10 mouse cellular contexts compared by ENCODE assay signal in genomic region chr2:25290101-25290815, GRCm38 (mm10). TPM values are rescaled to one million over a fixed set of nuclear protein-coding genes. Genes with fewer than 3 reads are reported as not detected.
DNase-seq lines count a peak whose midpoint lies in the region; ATAC-seq and TF ChIP-seq lines count a peak whose summit lies in the region.
"Had no signal": no experiment of that assay in that cellular context is flagged by ENCODE, and none has a peak within 500 bp of the region (broad histone marks: within the 10 kb centered on the region; RNA-seq: fewer than 3 reads in every experiment).

No protein-coding gene starts in this region.

- H3K9me3 ChIP-seq in E14TG2a.4 (ENCODE audit: low read length) = no peaks in the 10 kb centered on the region
- H3K9me3 ChIP-seq in embryonic facial prominence, embryonic 10.5 days = no peaks in the 10 kb centered on the region
- no peaks in the 10 kb centered on the region for H3K9me3 ChIP-seq in intestine, postnatal 0 days (ENCODE audit: control insufficient read depth)
- H3K9me3 ChIP-seq in lung, postnatal 0 days (ENCODE audit: low read length) = no peaks in the 10 kb centered on the region

- H3K4me1 ChIP-seq in E14TG2a.4 (replicated peaks; ENCODE audit: low read depth, low read length) = peaks cover 82% of the 10 kb centered on the region
- H3K4me1 ChIP-seq in embryonic facial prominence, embryonic 10.5 days = peaks cover 35% of the 10 kb centered on the region
- peaks cover 19% of the 10 kb centered on the region; the same call in 1 of the 2 replicates for H3K4me1 ChIP-seq in intestine, postnatal 0 days (replicated peaks; ENCODE audit: control insufficient read depth, insufficient read depth, low read length)
- peaks cover 25% of the 10 kb centered on the region for H3K4me1 ChIP-seq in lung, postnatal 0 days (ENCODE audit: insufficient read depth, low read depth, low read length)

- ATAC-seq in intestine, postnatal 0 days = no peak
- no peak for ATAC-seq in lung, postnatal 0 days

- H3K36me3 ChIP-seq in E14TG2a.4 (ENCODE audit: insufficient read depth, low read length) = peaks cover 27% of the 10 kb centered on the region
- peaks cover 15% of the 10 kb centered on the region for H3K36me3 ChIP-seq in embryonic facial prominence, embryonic 10.5 days (replicated peaks)
- H3K36me3 ChIP-seq in intestine, postnatal 0 days (ENCODE audit: control insufficient read depth, insufficient read depth) = peaks cover 2% of the 10 kb centered on the region; the same call in 1 of the 2 replicates
- 0 out of 2 replicates have a peak, but pooled peaks cover 5% of the 10 kb centered on the region for H3K36me3 ChIP-seq in lung, postnatal 0 days (ENCODE audit: insufficient read depth, low read length)

- DNase-seq in adrenal gland, postnatal 14 days = peak; percentile 53
- DNase-seq in adrenal gland, adult 8-10 months = no peak
- peak; percentile 40 for DNase-seq in embryonic facial prominence, embryonic 10.5 days (ENCODE audit: low spot score)
- DNase-seq in lung, postnatal 0 days (ENCODE audit: low spot score) = no peak
- peak; percentile 46 for DNase-seq in testis, postnatal 10 days (ENCODE audit: low spot score)
- no peak for DNase-seq in MN1 (ENCODE audit: low spot score)

- no peak for TF ChIP-seq CTCF in E14TG2a.4 (conservative IDR thresholded peaks at IDR 0.05; ENCODE audit: low read length)
- TF ChIP-seq CTCF in intestine, postnatal 0 days (IDR thresholded peaks at IDR 0.05; ENCODE audit: low read depth) = no peak
- TF ChIP-seq CTCF in lung, postnatal 0 days (IDR thresholded peaks at IDR 0.05) = no peak

- H3K4me3 ChIP-seq in E14TG2a.4 (replicated peaks; ENCODE audit: low read length) = peak overlapping the region; percentile 78
- peak overlapping the region; percentile 29 for H3K4me3 ChIP-seq in embryonic facial prominence, embryonic 10.5 days
- peak overlapping the region; percentile 42 for H3K4me3 ChIP-seq in intestine, postnatal 0 days (ENCODE audit: low read depth, low read length)
- peak overlapping the region; percentile 21 for H3K4me3 ChIP-seq in lung, postnatal 0 days (ENCODE audit: low read depth, low read length)

- H3K27ac ChIP-seq in embryonic facial prominence, embryonic 10.5 days (replicated peaks) = no peak overlapping the region
- no peak overlapping the region for H3K27ac ChIP-seq in intestine, postnatal 0 days (ENCODE audit: low read depth, low read length)
- no peak overlapping the region for H3K27ac ChIP-seq in lung, postnatal 0 days (ENCODE audit: low read length)
- H3K27ac ChIP-seq: macrophage had no signal

- 0 out of 2 replicates have a peak overlapping the region, but pooled peaks have one; percentile 17 for H3K9ac ChIP-seq in intestine, postnatal 0 days (ENCODE audit: low read depth, low read length)
- no peak overlapping the region for H3K9ac ChIP-seq in lung, postnatal 0 days (replicated peaks; ENCODE audit: low read depth)

- no peak for TF ChIP-seq EP300 in lung, postnatal 0 days (IDR thresholded peaks at IDR 0.05)

- peak overlapping the region; percentile 75 for H3K4me2 ChIP-seq in intestine, postnatal 0 days (replicated peaks; ENCODE audit: low read depth)
- H3K4me2 ChIP-seq in lung, postnatal 0 days (replicated peaks; ENCODE audit: low read depth, low read length) = peak overlapping the region; percentile 50

- peaks cover 74% of the 10 kb centered on the region for H3K27me3 ChIP-seq in E14TG2a.4 (ENCODE audit: insufficient read depth, low read length)
- H3K27me3 ChIP-seq in embryonic facial prominence, embryonic 10.5 days (replicated peaks; ENCODE audit: low read depth, poor library complexity, severe bottlenecking) = peaks cover 90% of the 10 kb centered on the region
- H3K27me3 ChIP-seq in intestine, postnatal 0 days (replicated peaks; ENCODE audit: control insufficient read depth, insufficient read depth, low read length) = peaks cover 46% of the 10 kb centered on the region
- peaks cover 40% of the 10 kb centered on the region for H3K27me3 ChIP-seq in lung, postnatal 0 days (replicated peaks; ENCODE audit: insufficient read depth, low read length)

- 2% methylated on average over 54 of the region's 54 CpGs for WGBS in embryonic facial prominence, embryonic 10.5 days
- WGBS in intestine, postnatal 0 days = 2% methylated on average over 54 of the region's 54 CpGs
- WGBS in lung, postnatal 0 days = 2% methylated on average over 54 of the region's 54 CpGs

RNA-seq across cellular contexts. Expression of gene Lrrc26, which starts 0.5 kb away (rescaled TPM):
- not detected in 2 replicates for total RNA-seq in adrenal gland, postnatal 14 days (2021)
- total RNA-seq in adrenal gland, adult 8-10 months (2022) = not detected
- not detected in 2 replicates for polyA plus RNA-seq in embryonic facial prominence, embryonic 10.5 days (2016; fragmentation: Nextera tagmentation; extraction: Ambion mirVana)
- polyA plus RNA-seq in intestine, postnatal 0 days (2015; fragmentation: Nextera tagmentation; extraction: Ambion mirVana) = 5.5 and 6.6 TPM in 2 replicates
- 42.2 and 46.5 TPM in 2 replicates for polyA plus RNA-seq in lung, postnatal 0 days (2015; fragmentation: Nextera tagmentation; extraction: Ambion mirVana)
- polyA plus RNA-seq: embryonic facial prominence, embryonic 11.5 days; macrophage had no signal

RNA-seq across cellular contexts. Expression of gene Tmem210, which starts 2.3 kb away (rescaled TPM):
- not detected in 2 replicates for total RNA-seq in adrenal gland, postnatal 14 days (2021)
- total RNA-seq in adrenal gland, adult 8-10 months (2022) = not detected
- not detected in 2 replicates for polyA plus RNA-seq in embryonic facial prominence, embryonic 10.5 days (2016; fragmentation: Nextera tagmentation; extraction: Ambion mirVana)
- not detected in 2 replicates for polyA plus RNA-seq in intestine, postnatal 0 days (2015; fragmentation: Nextera tagmentation; extraction: Ambion mirVana)
- not detected in 2 replicates for polyA plus RNA-seq in lung, postnatal 0 days (2015; fragmentation: Nextera tagmentation; extraction: Ambion mirVana)
- polyA plus RNA-seq: embryonic facial prominence, embryonic 11.5 days; macrophage had no signal

RNA-seq across cellular contexts. Expression of gene Anapc2, which starts 18.0 kb away (rescaled TPM):
- total RNA-seq in adrenal gland, postnatal 14 days (2021) = 63.9 and 66.1 TPM in 2 replicates
- 100 to 1,000 TPM in 3 of 4 experiments, 10 to 100 TPM in 1; 94.6 to 118 (median 102) TPM for total RNA-seq in adrenal gland, adult 8-10 months (2022)
- 147 and 151 TPM in 2 replicates for polyA plus RNA-seq in embryonic facial prominence, embryonic 10.5 days (2016; fragmentation: Nextera tagmentation; extraction: Ambion mirVana)
- 41.6 and 43.4 TPM in 2 replicates for polyA plus RNA-seq in intestine, postnatal 0 days (2015; fragmentation: Nextera tagmentation; extraction: Ambion mirVana)
- polyA plus RNA-seq in lung, postnatal 0 days (2015; fragmentation: Nextera tagmentation; extraction: Ambion mirVana) = 88.4 and 89.0 TPM in 2 replicates

RNA-seq across cellular contexts. Expression of gene Ssna1, which starts 18.0 kb away (rescaled TPM):
- total RNA-seq in adrenal gland, postnatal 14 days (2021) = 45.8 and 49.8 TPM in 2 replicates
- 10 to 100 TPM; 44.4 to 48.7 (median 47.0) TPM for total RNA-seq in adrenal gland, adult 8-10 months (2022)
- 228 and 238 TPM in 2 replicates for polyA plus RNA-seq in embryonic facial prominence, embryonic 10.5 days (2016; fragmentation: Nextera tagmentation; extraction: Ambion mirVana)
- 105 and 108 TPM in 2 replicates for polyA plus RNA-seq in intestine, postnatal 0 days (2015; fragmentation: Nextera tagmentation; extraction: Ambion mirVana)
- polyA plus RNA-seq in lung, postnatal 0 days (2015; fragmentation: Nextera tagmentation; extraction: Ambion mirVana) = 146 and 173 TPM in 2 replicates

RNA-seq across cellular contexts. Expression of gene Tprn, which starts 27.8 kb away (rescaled TPM):
- total RNA-seq in adrenal gland, postnatal 14 days (2021) = 10.9 and 13.4 TPM in 2 replicates
- total RNA-seq in adrenal gland, adult 8-10 months (2022) = 10 to 100 TPM; 10.3 to 14.5 (median 11.1) TPM
- polyA plus RNA-seq in embryonic facial prominence, embryonic 10.5 days (2016; fragmentation: Nextera tagmentation; extraction: Ambion mirVana) = 8.0 and 9.0 TPM in 2 replicates
- 62.0 and 68.3 TPM in 2 replicates for polyA plus RNA-seq in intestine, postnatal 0 days (2015; fragmentation: Nextera tagmentation; extraction: Ambion mirVana)
- polyA plus RNA-seq in lung, postnatal 0 days (2015; fragmentation: Nextera tagmentation; extraction: Ambion mirVana) = 7.2 and 7.4 TPM in 2 replicates

Comparison
In these comparisons a context has a peak if more than half of its experiments do, and no peak if none do; other contexts are left out.
1. DNase-seq: peak in adrenal gland, postnatal 14 days (single experiment), embryonic facial prominence, embryonic 10.5 days (single experiment) and testis, postnatal 10 days (single experiment); none in adrenal gland, adult 8-10 months (single experiment), lung, postnatal 0 days (single experiment) and MN1 (single experiment).
2. H3K4me3 ChIP-seq: peak in every context shown above with its lines; median percentile 78 in E14TG2a.4; 42 in intestine, postnatal 0 days; 29 in embryonic facial prominence, embryonic 10.5 days; 21 in lung, postnatal 0 days.